Mouse (Mus musculus) lung, postnatal 10 days (tissue): ENCODE results near the gene Pnlip.

Source experiments
- DNase-seq: peaks from one replicate; pipeline ENCODE4 v3.0.0; 2021

Pnlip gene

DNA sequence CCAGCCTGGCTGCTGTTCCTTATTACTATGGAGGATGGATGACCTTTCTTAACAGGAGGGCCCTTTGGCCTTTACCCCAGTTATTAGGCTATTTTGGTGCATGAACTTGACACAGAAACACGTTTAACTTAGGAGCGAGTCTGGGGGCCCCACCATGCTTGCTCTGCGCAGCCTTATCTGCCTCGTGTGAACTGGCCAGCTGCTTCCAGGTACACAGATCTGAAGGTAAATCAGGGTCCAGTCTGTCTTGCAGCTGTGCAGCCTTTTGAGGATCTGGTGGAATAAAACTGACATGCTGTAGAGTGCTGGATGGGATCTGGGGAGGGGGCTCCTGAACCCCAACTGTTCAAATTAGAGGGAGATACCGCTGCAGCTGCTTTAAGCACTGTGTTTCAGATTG is 75.5 kb downstream of the Pnlip start:
- no peak for DNase-seq

- no peak for DNase-seq
Measured at GRCm38 (mm10) chr19:58728445-58729031, 76.2 kb downstream of the Pnlip start, which contains the start of gene Pnliprp1. Pnliprp1 (plus strand) TSS chr19:58728887.
